Mouse (Mus musculus) forebrain, embryonic 10.5 days (tissue): ENCODE results near the gene Scgb1b27. TPM values are rescaled to one million over a fixed set of nuclear protein-coding genes. Genes with fewer than 3 reads are reported as not detected.
"Not testable (repeated sequence)": the region's sequence is repeated elsewhere in the genome, so short reads cannot be mapped to it uniquely, and the experiment has no call there.

Source experiments
- DNase-seq: peaks from one replicate; pipeline ENCODE4 v3.0.0-alpha.2; 2017; ENCODE audit warnings: low spot score; ENCODE audit errors: extremely low spot score
- H3K27ac ChIP-seq: fragments of 300-500 bp; sonication (generic); 2 replicates; pipeline ENCODE4 v1.5.1; 2016; ENCODE audit warnings: mild to moderate bottlenecking
- H3K27me3 ChIP-seq: fragments of 300-500 bp; sonication (generic); 2 replicates; pipeline ENCODE4 v1.6.1; 2016; ENCODE audit warnings: mild to moderate bottlenecking; ENCODE audit not compliant: poor library complexity, severe bottlenecking
- H3K36me3 ChIP-seq: fragments of 300-500 bp; sonication (generic); replicated peaks from 2 replicates; pipeline ENCODE4 v1.6.1; 2016; ENCODE audit warnings: mild to moderate bottlenecking, moderate library complexity
- H3K4me1 ChIP-seq: fragments of 300-500 bp; sonication (generic); 2 replicates; pipeline ENCODE4 v1.6.1; 2016
- H3K4me3 ChIP-seq: fragments of 300-500 bp; sonication (generic); 2 replicates; pipeline ENCODE4 v1.5.1; 2016; ENCODE audit warnings: mild to moderate bottlenecking, moderate library complexity
- H3K9me3 ChIP-seq: fragments of 300-500 bp; sonication (generic); 2 replicates; pipeline ENCODE4 v1.6.1; 2016; ENCODE audit warnings: mild to moderate bottlenecking, moderate library complexity
- WGBS: fragments of 180-500 bp; shearing (Covaris S2); methylation state at CpG from one replicate; pipeline ENCODE4 v1.1.7; 2016; 5-methylcytosine and 5-hydroxymethylcytosine counted together
- polyA plus RNA-seq: library from polyadenylated mRNA; unstranded; fragments of >200 nt; fragmentation: Nextera tagmentation; extraction: Ambion mirVana; gene quantifications from 2 replicates; pipeline ENCODE4 v1.2.1, GENCODE M21; 2016

Gene Scgb1b27
- not detected in 2 replicates for polyA plus RNA-seq

DNA sequence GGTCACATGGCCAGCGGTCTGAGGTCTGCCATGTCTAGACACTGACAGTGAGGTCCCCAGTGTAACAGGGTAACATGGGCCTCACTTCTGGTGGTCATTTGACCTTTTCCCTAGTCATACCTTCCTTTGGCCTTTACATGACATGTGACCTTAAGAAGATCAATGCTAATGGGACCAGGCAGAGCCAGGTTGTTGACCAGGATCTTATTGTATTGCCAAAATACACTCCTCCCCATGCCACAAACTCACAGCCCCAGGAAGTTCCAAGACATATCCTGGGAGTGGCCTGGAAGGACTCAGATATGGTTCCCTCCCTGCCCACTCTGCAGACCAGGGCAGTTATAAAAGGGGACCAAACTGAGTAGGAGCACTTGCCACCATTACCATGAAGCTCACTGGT is at the start of gene Scgb1b27:
Gene Scgb1b27 (plus strand): TSS at position 301 of the 400 bp plus-strand sequence.
- not testable (repeated sequence) for H3K36me3 ChIP-seq, H3K27me3 ChIP-seq, H3K27ac ChIP-seq, H3K4me1 ChIP-seq, H3K4me3 ChIP-seq, DNase-seq
- WGBS, result 84% methylated on average over 1 of the region's 1 CpGs
- peaks cover 78% of the 10 kb centered on the region for H3K9me3 ChIP-seq

DNA sequence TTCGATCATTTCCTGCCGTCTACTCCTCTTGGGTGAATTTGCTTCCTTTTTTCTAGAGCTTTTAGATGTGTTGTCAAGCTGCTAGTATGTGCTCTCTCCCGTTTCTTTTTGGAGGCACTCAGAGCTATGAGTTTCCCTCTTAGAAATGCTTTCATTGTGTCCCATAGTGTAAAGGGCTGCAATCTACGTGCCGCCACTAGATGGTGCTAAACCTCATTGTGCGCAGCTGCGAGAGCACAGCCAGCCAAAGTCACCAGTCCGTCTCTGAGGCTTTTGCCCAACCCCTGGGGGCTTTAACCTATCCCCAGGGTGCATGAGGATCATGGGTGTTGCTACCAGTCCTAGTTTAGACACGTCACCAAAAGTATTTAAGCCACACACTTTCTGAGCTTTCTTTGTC is 39.0 kb upstream of the Scgb1b27 start:
- not testable (repeated sequence) for DNase-seq, H3K36me3 ChIP-seq, H3K4me3 ChIP-seq, H3K27ac ChIP-seq, H3K27me3 ChIP-seq, H3K4me1 ChIP-seq
- WGBS, result 32% methylated on average over 8 of the region's 9 CpGs
- peaks cover 33% of the 10 kb centered on the region for H3K9me3 ChIP-seq

DNA sequence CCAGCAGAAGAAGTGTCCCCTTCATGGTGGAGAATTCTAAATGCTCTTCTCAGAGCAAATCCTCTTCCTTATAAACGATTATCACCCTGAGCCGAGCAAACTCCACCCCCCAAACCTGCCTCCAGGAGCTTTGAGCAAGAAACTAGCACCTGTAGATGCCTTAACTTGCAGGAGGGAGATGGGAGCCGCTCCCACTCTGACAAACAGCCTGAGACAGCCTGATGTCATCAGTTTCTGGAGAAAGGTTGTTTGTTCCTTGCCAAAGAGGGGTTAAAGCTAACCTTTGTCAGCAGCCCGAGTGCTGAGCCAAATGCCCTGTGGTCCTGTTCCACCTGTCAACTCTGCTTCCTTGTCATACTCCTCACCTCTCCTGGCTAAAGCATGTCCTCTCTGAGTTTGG is 7.4 kb upstream of the Scgb1b27 start, which contains the start of gene Scgb2b27:
Gene Scgb2b27 (minus strand): TSS at position 101 of the 400 bp plus-strand sequence.
- peaks cover 81% of the 10 kb centered on the region for H3K9me3 ChIP-seq
- H3K27me3 ChIP-seq, result no peaks in the 10 kb centered on the region
- H3K4me3 ChIP-seq, result no peak within 1 kb of the TSS
- no peak for DNase-seq
- H3K36me3 ChIP-seq, result no peaks in the 10 kb centered on the region
- H3K4me1 ChIP-seq, result no peaks in the 10 kb centered on the region
- 85% methylated on average over 4 of the region's 4 CpGs for WGBS
- H3K27ac ChIP-seq, result no peak within 1 kb of the TSS

DNA sequence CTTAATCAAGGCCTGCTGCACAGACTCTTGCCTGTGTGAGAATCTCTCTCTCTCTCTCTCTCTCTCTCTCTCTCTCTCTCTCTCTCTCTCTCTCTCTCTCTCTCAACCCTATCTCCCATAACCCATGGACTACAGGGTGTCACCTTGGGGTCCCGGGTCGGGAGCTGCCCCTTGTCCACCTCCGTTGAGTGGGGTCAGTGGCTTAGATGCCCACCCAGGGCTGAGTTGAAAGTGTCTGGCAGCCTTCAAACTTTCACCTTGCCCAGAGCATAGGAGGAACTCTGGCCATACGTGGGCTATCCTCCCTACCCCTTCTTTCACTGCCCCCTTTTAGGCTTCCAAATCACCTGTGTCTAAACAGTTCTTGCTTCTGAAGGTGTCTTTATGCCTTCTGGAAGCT is 4.4 kb downstream of the Scgb1b27 start:
- no peaks in the 10 kb centered on the region for H3K36me3 ChIP-seq
- WGBS, result 92% methylated on average over 4 of the region's 4 CpGs
- H3K27ac ChIP-seq, result no peak overlapping the region
- H3K27me3 ChIP-seq, result no peaks in the 10 kb centered on the region
- DNase-seq, result no peak
- no peak overlapping the region for H3K4me3 ChIP-seq
- H3K4me1 ChIP-seq, result no peaks in the 10 kb centered on the region
- H3K9me3 ChIP-seq, result peaks cover 91% of the 10 kb centered on the region

DNA sequence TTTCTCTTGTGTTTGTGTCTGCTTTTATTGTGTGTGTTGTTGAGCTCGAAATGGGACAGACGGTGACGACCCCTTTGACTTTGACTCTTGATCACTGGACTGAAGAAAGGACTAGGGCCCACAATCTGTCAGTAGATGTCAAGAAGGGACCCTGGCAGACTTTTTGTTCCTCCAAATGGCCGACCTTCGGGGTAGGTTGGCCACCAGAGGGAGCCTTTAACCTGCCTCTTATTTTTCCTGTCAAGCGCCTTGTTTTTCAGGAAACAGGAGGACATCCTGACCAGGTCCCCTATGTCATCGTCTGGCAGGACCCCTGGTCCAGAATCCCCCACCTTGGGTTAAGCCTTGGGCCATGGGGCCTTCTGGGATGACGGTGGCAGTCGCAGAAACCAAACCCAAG is 5.9 kb downstream of the Scgb1b27 start:
- H3K27me3 ChIP-seq, H3K36me3 ChIP-seq, H3K27ac ChIP-seq, H3K4me1 ChIP-seq, DNase-seq, H3K4me3 ChIP-seq: not testable (repeated sequence)
- H3K9me3 ChIP-seq, result peaks cover 93% of the 10 kb centered on the region
- WGBS, result 87% methylated on average over 9 of the region's 9 CpGs

DNA sequence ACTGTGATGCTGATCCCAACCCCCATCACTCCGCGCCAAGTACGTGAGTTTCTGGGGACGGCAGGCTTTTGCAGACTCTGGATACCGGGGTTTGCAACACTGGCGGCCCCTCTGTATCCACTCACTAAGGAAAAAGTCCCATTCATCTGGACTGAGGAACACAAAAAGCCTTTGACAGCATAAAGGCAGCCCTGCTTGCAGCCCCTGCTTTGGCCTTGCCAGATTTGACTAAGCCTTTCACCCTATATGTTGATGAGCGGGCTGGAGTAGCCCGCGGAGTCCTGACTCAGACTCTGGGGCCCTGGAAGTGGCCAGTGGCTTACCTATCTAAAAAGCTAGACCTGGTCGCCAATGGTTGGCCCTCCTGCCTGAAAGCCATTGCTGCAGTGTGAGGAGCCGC is 8.7 kb downstream of the Scgb1b27 start:
- Histone ChIP-seq H3K4me1 (no peaks in the 10 kb centered on the region), H3K9me3 (peaks cover 92% of the 10 kb centered on the region)
- DNase-seq, result no peak

DNA sequence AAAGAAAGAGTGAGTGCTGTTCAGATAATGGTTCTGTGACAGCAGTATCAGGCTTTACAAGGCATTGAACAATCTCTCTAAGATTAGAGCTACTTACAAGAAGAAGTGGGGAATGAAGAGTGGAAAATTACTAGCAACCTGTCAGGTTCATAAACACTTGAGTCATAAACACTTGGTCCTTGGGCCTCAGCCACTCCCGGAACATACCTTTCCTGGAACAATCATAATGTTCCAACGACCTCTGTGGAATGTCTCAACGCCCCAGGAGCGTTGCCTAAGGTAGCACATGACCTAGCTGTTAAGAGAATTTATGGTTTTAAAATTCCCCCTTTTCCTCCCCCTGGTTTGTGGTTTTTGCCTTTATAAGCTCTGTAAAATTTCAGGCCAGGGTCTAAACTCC is 13.3 kb downstream of the Scgb1b27 start:
- DNase-seq, H3K4me1 ChIP-seq, H3K4me3 ChIP-seq, H3K36me3 ChIP-seq, H3K27me3 ChIP-seq, H3K27ac ChIP-seq: not testable (repeated sequence)
- WGBS, result 88% methylated on average over 4 of the region's 4 CpGs
- peaks cover 83% of the 10 kb centered on the region for H3K9me3 ChIP-seq

More for the DNA sequence above, 8.7 kb downstream of the Scgb1b27 start:
- 95% methylated on average over 11 of the region's 11 CpGs for WGBS
- no peak overlapping the region for H3K27ac ChIP-seq
- H3K36me3 ChIP-seq, result no peaks in the 10 kb centered on the region
- no peaks in the 10 kb centered on the region for H3K27me3 ChIP-seq
- H3K4me3 ChIP-seq, result no peak overlapping the region

DNA sequence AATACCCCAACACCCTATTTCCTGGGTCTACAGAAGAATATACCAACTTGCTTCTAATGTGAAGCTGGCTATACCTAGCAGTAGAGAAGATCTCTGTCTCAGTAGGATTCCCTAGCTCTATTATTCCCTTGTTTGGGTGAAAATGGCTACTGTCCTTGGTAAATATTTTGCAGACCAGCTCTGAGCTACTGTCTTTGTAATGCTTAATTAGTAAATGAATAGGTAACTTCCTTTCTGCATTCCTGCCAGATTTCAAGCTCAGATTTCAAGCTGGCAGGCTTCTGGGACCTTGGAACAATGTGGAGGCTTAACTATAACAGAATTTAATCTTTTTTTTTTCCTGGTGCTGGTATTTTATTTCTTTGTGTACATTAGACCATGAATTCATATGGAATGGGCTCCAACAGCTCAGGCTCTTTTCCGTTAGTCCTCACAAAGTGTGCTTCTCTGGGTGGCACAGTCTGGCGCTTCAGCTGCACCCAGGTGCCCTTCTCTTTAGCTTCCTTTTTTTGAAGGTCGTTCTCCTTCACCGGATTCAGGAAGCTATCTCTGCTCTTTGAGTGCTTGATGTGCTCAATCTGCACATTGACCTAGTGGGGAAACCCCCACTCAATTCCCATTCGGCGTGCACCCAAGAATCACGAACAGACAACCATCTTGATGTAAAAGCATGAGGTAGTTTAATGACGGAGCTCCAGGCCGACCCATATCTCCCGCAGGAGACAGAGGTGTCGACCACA is 15.0 kb downstream of the Scgb1b27 start:
- H3K4me1 ChIP-seq, H3K36me3 ChIP-seq, DNase-seq, H3K27ac ChIP-seq, H3K27me3 ChIP-seq, H3K4me3 ChIP-seq: not testable (repeated sequence)
- H3K9me3 ChIP-seq, result peaks cover 76% of the 10 kb centered on the region
- 92% methylated on average over 11 of the region's 11 CpGs for WGBS

DNA sequence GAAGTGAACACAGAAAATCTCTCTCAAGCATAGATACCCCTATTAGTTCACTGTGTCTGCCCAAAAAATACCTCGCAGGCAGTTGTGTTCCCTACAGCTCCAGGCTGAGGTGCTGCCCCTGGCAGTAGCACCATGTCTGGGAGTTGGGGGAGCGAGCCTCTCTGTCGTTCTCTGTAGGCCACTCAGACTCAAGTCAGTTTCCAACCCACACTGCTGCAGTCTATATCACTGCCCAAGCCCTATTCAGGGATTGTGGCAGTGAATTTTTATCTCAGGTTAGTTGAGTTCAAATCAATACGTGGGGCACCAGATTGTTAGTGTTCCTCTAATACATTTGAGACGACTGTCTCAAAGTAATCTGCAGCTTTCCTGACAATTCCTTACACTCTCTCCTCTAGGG is 46.8 kb downstream of the Scgb1b27 start:
- DNase-seq, H3K4me1 ChIP-seq, H3K36me3 ChIP-seq, H3K27ac ChIP-seq, H3K27me3 ChIP-seq, H3K4me3 ChIP-seq: not testable (repeated sequence)
- H3K9me3 ChIP-seq, result peaks cover 20% of the 10 kb centered on the region
- 78% methylated on average over 5 of the region's 5 CpGs for WGBS

Other genes starting within 250 kb of the Scgb1b27 start
- not detected in 2 replicates for gene Scgb2b26, start 76.4 kb upstream of the Scgb1b27 start, polyA plus RNA-seq
- gene Scgb2b27, start 7.5 kb upstream of the Scgb1b27 start, polyA plus RNA-seq, result not detected in 2 replicates
- not detected in 2 replicates for gene Scgb1b30, start 73.9 kb downstream of the Scgb1b27 start, polyA plus RNA-seq
- 4.5 and 5.4 TPM in 2 replicates for gene Wtip, start 111.8 kb downstream of the Scgb1b27 start, polyA plus RNA-seq
- 296 and 309 TPM in 2 replicates for gene Uba2, start 148.1 kb downstream of the Scgb1b27 start, polyA plus RNA-seq
- 74.9 and 81.9 TPM in 2 replicates for gene Pdcd2l, start 175.2 kb downstream of the Scgb1b27 start, polyA plus RNA-seq
- 439 and 441 TPM in 2 replicates for gene Gpi1, start 208.9 kb downstream of the Scgb1b27 start, polyA plus RNA-seq
- gene Gm6096, start 229.6 kb downstream of the Scgb1b27 start, polyA plus RNA-seq, result not detected in 2 replicates